Comparison of ENCODE assay signal across 14 mouse cellular contexts in the genomic region with DNA sequence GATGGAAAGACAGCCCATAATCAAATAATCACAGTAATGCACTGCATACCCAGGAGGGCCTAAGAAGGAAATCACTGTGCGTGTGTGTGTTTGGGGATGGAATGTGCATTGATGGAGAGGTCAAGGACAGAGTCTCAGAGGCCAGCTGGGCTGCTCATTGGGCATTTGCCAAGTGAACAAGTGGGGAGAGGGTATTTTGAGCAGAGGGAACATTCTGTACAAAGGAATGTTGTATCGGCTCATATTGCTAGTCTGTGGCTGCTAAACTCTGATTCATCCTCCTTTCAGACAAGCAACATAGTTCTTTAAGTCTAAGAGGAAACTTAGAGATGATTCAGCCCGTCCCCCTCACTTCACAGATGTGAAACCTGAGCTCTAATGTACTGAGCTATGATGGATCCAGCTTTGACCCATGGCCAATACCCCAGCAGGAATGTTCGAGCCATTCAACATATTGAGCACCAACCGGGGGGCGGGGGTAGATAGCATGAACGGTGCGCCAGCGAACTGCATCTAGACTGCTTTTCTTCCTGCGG. TPM values are rescaled to one million over a fixed set of nuclear protein-coding genes. Genes with fewer than 3 reads are reported as not detected.
DNase-seq lines count a peak whose midpoint lies in the region; ATAC-seq lines count a peak whose summit lies in the region.
"Had no signal": no experiment of that assay in that cellular context is flagged by ENCODE, and none has a peak within 500 bp of the region (broad histone marks: within the 10 kb centered on the region; RNA-seq: fewer than 3 reads in every experiment).

No protein-coding gene starts in this region.

- H3K4me2 ChIP-seq in intestine, embryonic 16.5 days (ENCODE audit: low read depth, low read length) = no peak overlapping the region
- no peak overlapping the region for H3K4me2 ChIP-seq in intestine, embryonic 15.5 days (replicated peaks)
- H3K4me2 ChIP-seq in limb, embryonic 15.5 days = no peak overlapping the region
- H3K4me2 ChIP-seq: midbrain, embryonic 13.5 days had no signal

- H3K9me3 ChIP-seq in intestine, embryonic 16.5 days (ENCODE audit: control insufficient read depth, low read length) = no peaks in the 10 kb centered on the region
- no peaks in the 10 kb centered on the region for H3K9me3 ChIP-seq in intestine, embryonic 15.5 days
- H3K9me3 ChIP-seq in limb, embryonic 15.5 days = no peaks in the 10 kb centered on the region
- H3K9me3 ChIP-seq: midbrain, embryonic 13.5 days had no signal

- H3K27me3 ChIP-seq in intestine, embryonic 16.5 days (replicated peaks; ENCODE audit: control insufficient read depth, insufficient read depth, low read length) = no peaks in the 10 kb centered on the region
- no peaks in the 10 kb centered on the region for H3K27me3 ChIP-seq in intestine, embryonic 15.5 days (replicated peaks)
- H3K27me3 ChIP-seq in limb, embryonic 15.5 days = no peaks in the 10 kb centered on the region
- H3K27me3 ChIP-seq: midbrain, embryonic 13.5 days had no signal

- H3K36me3 ChIP-seq in intestine, embryonic 16.5 days (ENCODE audit: control insufficient read depth, insufficient read depth, low read length) = no peaks in the 10 kb centered on the region
- no peaks in the 10 kb centered on the region for H3K36me3 ChIP-seq in intestine, embryonic 15.5 days
- no peaks in the 10 kb centered on the region for H3K36me3 ChIP-seq in limb, embryonic 15.5 days
- H3K36me3 ChIP-seq: midbrain, embryonic 13.5 days had no signal

- DNase-seq in frontal cortex, postnatal 14 days (ENCODE audit: low spot score in 2 of 2) = no peak
- peak; percentile 87 for DNase-seq in Muller cell, postnatal 12 days (ENCODE audit: inconsistent ontology term)
- DNase-seq in cerebellum, adult 11 months = no peak
- DNase-seq: adrenal gland, postnatal 14 days; B cell, adult 2 months; gastrocnemius, postnatal 36 days; liver; lung, postnatal 14 days had no signal

- peak; percentile 38; the same call in 1 of the 2 replicates for ATAC-seq in frontal cortex, adult (ENCODE audit: low TSS enrichment)
- ATAC-seq in intestine, embryonic 16.5 days = 0 out of 2 replicates have a peak, but pooled peaks have one; percentile 33
- ATAC-seq in intestine, embryonic 15.5 days = no peak
- peak; percentile 40; the same call in 1 of the 2 replicates for ATAC-seq in limb, embryonic 15.5 days (ENCODE audit: insufficient number of reproducible peaks, low FRiP score, low TSS enrichment, low read depth)
- no peak for ATAC-seq in erythroid progenitor cell, adult 5-6 weeks (replicated peaks; ENCODE audit: low FRiP score, poor library complexity, severe bottlenecking)
- ATAC-seq: midbrain, embryonic 13.5 days had no signal

- no peak overlapping the region for H3K27ac ChIP-seq in intestine, embryonic 16.5 days (ENCODE audit: low read length)
- H3K27ac ChIP-seq in intestine, embryonic 15.5 days = no peak overlapping the region
- H3K27ac ChIP-seq in limb, embryonic 15.5 days = no peak overlapping the region
- H3K27ac ChIP-seq: midbrain, embryonic 13.5 days had no signal

- 63% methylated on average over 10 of the region's 10 CpGs for WGBS in intestine, embryonic 16.5 days
- 63% methylated on average over 10 of the region's 10 CpGs for WGBS in intestine, embryonic 15.5 days
- WGBS in limb, embryonic 15.5 days = 62% methylated on average over 10 of the region's 10 CpGs

- no peak overlapping the region for H3K4me3 ChIP-seq in intestine, embryonic 16.5 days (ENCODE audit: low read length)
- no peak overlapping the region for H3K4me3 ChIP-seq in intestine, embryonic 15.5 days (replicated peaks)
- H3K4me3 ChIP-seq in limb, embryonic 15.5 days = no peak overlapping the region
- H3K4me3 ChIP-seq: midbrain, embryonic 13.5 days had no signal

- no peaks in the 10 kb centered on the region; the same call in 1 of the 2 replicates for H3K4me1 ChIP-seq in intestine, embryonic 16.5 days (ENCODE audit: control insufficient read depth, insufficient read depth, low read length)
- 0 out of 2 replicates have a peak, but pooled peaks cover 5% of the 10 kb centered on the region for H3K4me1 ChIP-seq in intestine, embryonic 15.5 days (replicated peaks)
- no peaks in the 10 kb centered on the region for H3K4me1 ChIP-seq in limb, embryonic 15.5 days

- no peak overlapping the region for H3K9ac ChIP-seq in intestine, embryonic 16.5 days (ENCODE audit: low read depth, low read length)
- no peak overlapping the region for H3K9ac ChIP-seq in intestine, embryonic 15.5 days
- H3K9ac ChIP-seq in limb, embryonic 15.5 days = no peak overlapping the region
- H3K9ac ChIP-seq: midbrain, embryonic 13.5 days had no signal

RNA-seq across cellular contexts. Expression of gene Ncam1, which starts 17.5 kb away (rescaled TPM):
- polyA plus RNA-seq in intestine, embryonic 16.5 days (2015; fragmentation: Nextera tagmentation; extraction: Ambion mirVana) = 61.8 and 65.1 TPM in 2 replicates
- polyA plus RNA-seq in intestine, embryonic 15.5 days (2015; fragmentation: Nextera tagmentation; extraction: Ambion mirVana) = 76.2 and 77.5 TPM in 2 replicates
- 79.1 and 101 TPM in 2 replicates for polyA plus RNA-seq in limb, embryonic 15.5 days (2015; fragmentation: Nextera tagmentation; extraction: Ambion mirVana)
- total RNA-seq in erythroid progenitor cell, adult 5-6 weeks (2015; ENCODE audit: low replicate concordance) = 7.6 and 8.0 TPM in 2 replicates
- total RNA-seq in erythroid progenitor cell, adult 5-6 weeks (2017; ENCODE audit: low replicate concordance) = 1.9 and 2.4 TPM in 2 replicates

Comparison
In these comparisons a context has a peak if more than half of its experiments do, and no peak if none do; other contexts are left out.
1. ATAC-seq: peak in frontal cortex, adult (single experiment), intestine, embryonic 16.5 days (single experiment) and limb, embryonic 15.5 days (single experiment); none in intestine, embryonic 15.5 days (single experiment) and erythroid progenitor cell, adult 5-6 weeks (single experiment).